Mouse (Mus musculus): ENCODE results near the gene Olfr1014. TPM values are rescaled to one million over a fixed set of nuclear protein-coding genes. Genes with fewer than 3 reads are reported as not detected.
A peak's percentile ranks its signal among the peaks of the same experiment; 100 is the strongest.

The Olfr1014 gene
- total RNA-seq (2017) = not detected in 2 replicates

- ATAC-seq (ENCODE audit: extremely low read depth, insufficient number of reproducible peaks, low FRiP score, poor library complexity, severe bottlenecking) = no peak
Measured at GRCm38 (mm10) chr2:85772413-85772812, at the start of gene Olfr1014. Gene Olfr1014 (plus strand): TSS chr2:85772713.

GRCm38 (mm10) chr2:85725793-85726192 is 46.7 kb upstream of the Olfr1014 start:
- ATAC-seq (ENCODE audit: extremely low read depth, insufficient number of reproducible peaks, low FRiP score, poor library complexity, severe bottlenecking) = 0 out of 2 replicates have a peak, but pooled peaks have one; percentile 41

- ATAC-seq (ENCODE audit: extremely low read depth, insufficient number of reproducible peaks, low FRiP score, poor library complexity, severe bottlenecking) = no peak
Measured at GRCm38 (mm10) chr2:85753822-85754221, 18.7 kb upstream of the Olfr1014 start.

- no peak for ATAC-seq (ENCODE audit: extremely low read depth, insufficient number of reproducible peaks, low FRiP score, poor library complexity, severe bottlenecking)
Measured at GRCm38 (mm10) chr2:85762666-85763065, 9.8 kb upstream of the Olfr1014 start, which contains the start of gene Olfr1012. Gene Olfr1012 (minus strand): TSS chr2:85762766.

GRCm38 (mm10) chr2:85766798-85767197 is 5.7 kb upstream of the Olfr1014 start, which contains the start of gene Olfr1013:
Gene Olfr1013 (plus strand): TSS chr2:85767098.
- ATAC-seq (ENCODE audit: extremely low read depth, insufficient number of reproducible peaks, low FRiP score, poor library complexity, severe bottlenecking) = no peak

GRCm38 (mm10) chr2:85781717-85782116 is 9.2 kb downstream of the Olfr1014 start, which contains the start of gene Olfr1015:
Gene Olfr1015 (plus strand): TSS chr2:85782017.
- no peak for ATAC-seq (ENCODE audit: extremely low read depth, insufficient number of reproducible peaks, low FRiP score, poor library complexity, severe bottlenecking)

GRCm38 (mm10) chr2:85792331-85792730 is 19.8 kb downstream of the Olfr1014 start:
- no peak for ATAC-seq (ENCODE audit: extremely low read depth, insufficient number of reproducible peaks, low FRiP score, poor library complexity, severe bottlenecking)

- ATAC-seq (ENCODE audit: extremely low read depth, insufficient number of reproducible peaks, low FRiP score, poor library complexity, severe bottlenecking) = no peak
Measured at GRCm38 (mm10) chr2:85802444-85802843, 29.9 kb downstream of the Olfr1014 start, which contains the start of gene Olfr1016. Gene Olfr1016 (minus strand): TSS chr2:85802544.

- ATAC-seq (ENCODE audit: extremely low read depth, insufficient number of reproducible peaks, low FRiP score, poor library complexity, severe bottlenecking) = no peak
Measured at GRCm38 (mm10) chr2:85804501-85804900, 32.0 kb downstream of the Olfr1014 start.

GRCm38 (mm10) chr2:85818179-85818578 is 45.7 kb downstream of the Olfr1014 start, which contains the start of gene Olfr1018:
Gene Olfr1018 (plus strand): TSS chr2:85818479.
- ATAC-seq (ENCODE audit: extremely low read depth, insufficient number of reproducible peaks, low FRiP score, poor library complexity, severe bottlenecking) = no peak

Other genes with a start within 250 kb of the Olfr1014 start
- gene Olfr996, start 193.5 kb upstream of the Olfr1014 start, total RNA-seq (2017) = not detected in 2 replicates
- gene Olfr998, start 183.8 kb upstream of the Olfr1014 start, total RNA-seq (2017) = not detected in 2 replicates
- gene Olfr1000, start 160.8 kb upstream of the Olfr1014 start, total RNA-seq (2017) = not detected in 2 replicates
- not detected in 2 replicates for gene Olfr1002, start 122.0 kb upstream of the Olfr1014 start, total RNA-seq (2017)
- gene Olfr154, start 108.3 kb upstream of the Olfr1014 start, total RNA-seq (2017) = not detected in 2 replicates
- not detected in 2 replicates for gene Olfr1006, start 93.9 kb upstream of the Olfr1014 start, total RNA-seq (2017)
- gene Olfr1008, start 83.3 kb upstream of the Olfr1014 start, total RNA-seq (2017) = not detected in 2 replicates
- not detected in 2 replicates for gene Olfr1009, start 57.3 kb upstream of the Olfr1014 start, total RNA-seq (2017)
- not detected in 2 replicates for gene Olfr1012, start 9.9 kb upstream of the Olfr1014 start, total RNA-seq (2017)
- 0.12 TPM in 1 of 2 replicates, not detected in the other for gene Olfr1013, start 5.6 kb upstream of the Olfr1014 start, total RNA-seq (2017)
- not detected in 2 replicates for gene Olfr1015, start 9.3 kb downstream of the Olfr1014 start, total RNA-seq (2017)
- not detected in 2 replicates for gene Olfr1016, start 29.8 kb downstream of the Olfr1014 start, total RNA-seq (2017)
- gene Olfr1018, start 45.8 kb downstream of the Olfr1014 start, total RNA-seq (2017) = not detected in 2 replicates
- gene Olfr1019, start 72.8 kb downstream of the Olfr1014 start, total RNA-seq (2017) = not detected in 2 replicates
- 0.23 TPM in 1 of 2 replicates, not detected in the other for gene Olfr1020, start 74.3 kb downstream of the Olfr1014 start, total RNA-seq (2017)
- gene Olfr1022, start 95.9 kb downstream of the Olfr1014 start, total RNA-seq (2017) = not detected in 2 replicates
- gene Olfr1023, start 112.9 kb downstream of the Olfr1014 start, total RNA-seq (2017) = not detected in 2 replicates
- gene Olfr1024, start 132.3 kb downstream of the Olfr1014 start, total RNA-seq (2017) = not detected in 2 replicates
- not detected in 2 replicates for gene Olfr1025-ps1, start 142.5 kb downstream of the Olfr1014 start, total RNA-seq (2017)
- gene Olfr1026, start 148.8 kb downstream of the Olfr1014 start, total RNA-seq (2017) = not detected in 2 replicates
- gene Olfr1028, start 177.7 kb downstream of the Olfr1014 start, total RNA-seq (2017) = not detected in 2 replicates
- gene Olfr1029, start 201.2 kb downstream of the Olfr1014 start, total RNA-seq (2017) = not detected in 2 replicates
- not detected in 2 replicates for gene Olfr1030, start 206.6 kb downstream of the Olfr1014 start, total RNA-seq (2017)
- not detected in 2 replicates for gene Olfr1031, start 217.6 kb downstream of the Olfr1014 start, total RNA-seq (2017)
- gene Olfr1032, start 232.8 kb downstream of the Olfr1014 start, total RNA-seq (2017) = not detected in 2 replicates
- not detected in 2 replicates for gene Olfr1033, start 247.9 kb downstream of the Olfr1014 start, total RNA-seq (2017)